Mouse (Mus musculus) C2C12 (cell line): ENCODE measurements around the gene Nit2. TPM values are rescaled to one million over a fixed set of nuclear protein-coding genes. Genes with fewer than 3 reads are reported as not detected.

ENCODE experiments used
- H3K27me3 ChIP-seq: one replicate; pipeline ENCODE4 v1.6.1; 2011; ENCODE audit not compliant: control insufficient read depth, insufficient read depth, insufficient read length
- H3K36me3 ChIP-seq: one replicate; pipeline ENCODE4 v1.6.1; 2011; ENCODE audit not compliant: control insufficient read depth, insufficient read depth
- H3K4me3 ChIP-seq: one replicate; pipeline ENCODE4 v1.5.1; 2011; ENCODE audit warnings: mild to moderate bottlenecking, control low read depth; ENCODE audit not compliant: poor library complexity, insufficient read depth, severe bottlenecking
- H3K79me2 ChIP-seq: one replicate; pipeline ENCODE4 v1.6.1; 2011; ENCODE audit not compliant: control insufficient read depth, insufficient read depth
- H3K79me3 ChIP-seq: one replicate; pipeline ENCODE4 v1.6.1; 2011; ENCODE audit warnings: low read depth, control low read depth
- H3ac ChIP-seq: one replicate; pipeline ENCODE3; 2011; ENCODE audit warnings: low read depth; ENCODE audit not compliant: control insufficient read depth, insufficient read length
- CEBPB ChIP-seq: IDR thresholded peaks from one replicate; pipeline ENCODE4 v1.6.1; 2011; ENCODE audit warnings: low read depth, mild to moderate bottlenecking, control low read depth, moderate library complexity
- CTCF ChIP-seq: IDR thresholded peaks from one replicate; pipeline ENCODE4 v1.5.1; 2011; ENCODE audit not compliant: control insufficient read depth, insufficient read depth, insufficient read length
- FOSL1 ChIP-seq: IDR thresholded peaks from one replicate; pipeline ENCODE4 v1.8.0; 2011; ENCODE audit warnings: mild to moderate bottlenecking, low read length; ENCODE audit not compliant: poor library complexity, insufficient read depth, severe bottlenecking
- MAX ChIP-seq: IDR thresholded peaks from one replicate; pipeline ENCODE4 v1.6.1; 2011; ENCODE audit warnings: mild to moderate bottlenecking, control low read depth
- MYOD1 ChIP-seq: IDR thresholded peaks from one replicate; pipeline ENCODE4 v1.6.1; 2011; ENCODE audit warnings: low read depth; ENCODE audit not compliant: control insufficient read depth, insufficient read length
- MYOG ChIP-seq: IDR thresholded peaks from one replicate; pipeline ENCODE4 v1.6.1; 2011; ENCODE audit not compliant: control insufficient read depth, insufficient read length; ENCODE audit errors: extremely low read depth
- USF1 ChIP-seq: IDR thresholded peaks from one replicate; pipeline ENCODE4 v1.6.1; 2011; ENCODE audit warnings: low read depth, mild to moderate bottlenecking, control low read depth, moderate library complexity
- polyA plus RNA-seq: library from polyadenylated mRNA; unstranded; fragments of >200 nt; fragmentation: generic; extraction: Trizol; gene quantifications from one replicate; pipeline ENCODE4 v1.2.1, GENCODE M21; 2012; ENCODE audit warnings: missing spikeins

The Nit2 gene
- polyA plus RNA-seq, 1 experiment: 24.1 TPM

DNA sequence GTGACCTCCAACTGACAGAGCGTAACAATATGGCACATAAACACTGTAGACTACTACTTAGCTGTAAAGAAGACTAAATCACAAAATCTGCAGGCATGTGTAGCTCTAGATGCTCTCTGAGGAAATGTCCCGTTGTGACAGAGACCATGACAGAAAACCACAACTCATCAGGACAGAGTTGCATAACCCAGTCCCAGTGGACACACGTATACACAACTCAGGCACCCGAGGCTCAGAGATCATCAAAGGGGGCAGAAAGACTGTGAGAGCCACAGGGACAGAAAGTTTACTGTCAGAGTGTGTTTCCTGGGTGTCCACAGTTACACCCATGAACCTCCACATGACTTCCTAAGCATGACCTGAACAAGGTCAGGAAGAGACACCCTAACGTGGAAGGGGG lies 29.4 kb upstream of the Nit2 start:
- H3K36me3 ChIP-seq: peaks cover 22% of the 10 kb centered on the region
- H3K79me3 ChIP-seq: no peaks in the 10 kb centered on the region

DNA sequence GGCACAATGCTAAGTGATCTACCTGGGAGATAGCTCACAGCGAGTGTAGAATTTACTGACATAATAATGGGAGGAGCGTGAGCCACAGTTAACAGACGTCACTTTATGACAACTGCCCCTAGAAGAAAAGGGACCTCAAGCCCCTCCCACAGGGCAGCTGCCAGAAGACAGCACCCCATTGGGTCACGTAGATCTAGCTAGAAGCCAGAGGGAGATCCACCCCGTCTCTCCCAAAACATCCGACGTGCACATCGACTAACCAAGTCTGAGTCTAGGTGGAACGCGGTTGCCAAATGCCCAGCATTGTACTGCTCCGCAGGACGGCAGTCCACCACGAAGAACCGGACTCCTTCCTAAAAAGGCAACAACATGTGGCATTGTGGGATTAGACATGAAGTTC lies 24.1 kb upstream of the Nit2 start:
- no peaks in the 10 kb centered on the region for H3K79me2 ChIP-seq
- H3ac ChIP-seq: no peak overlapping the region
- H3K27me3 ChIP-seq: no peaks in the 10 kb centered on the region
- no peaks in the 10 kb centered on the region for H3K79me3 ChIP-seq
- peaks cover 36% of the 10 kb centered on the region for H3K36me3 ChIP-seq
- no peak overlapping the region for H3K4me3 ChIP-seq
- no peak for TF ChIP-seq CEBPB
- TF ChIP-seq CTCF: no peak
- TF ChIP-seq USF1: no peak
- no peak for TF ChIP-seq MYOD1

More for the DNA sequence above, 29.4 kb upstream of the Nit2 start:
- H3ac ChIP-seq: no peak overlapping the region
- no peaks in the 10 kb centered on the region for H3K27me3 ChIP-seq
- no peaks in the 10 kb centered on the region for H3K79me2 ChIP-seq
- no peak overlapping the region for H3K4me3 ChIP-seq
- no peak for TF ChIP-seq MYOD1
- TF ChIP-seq CTCF: no peak

DNA sequence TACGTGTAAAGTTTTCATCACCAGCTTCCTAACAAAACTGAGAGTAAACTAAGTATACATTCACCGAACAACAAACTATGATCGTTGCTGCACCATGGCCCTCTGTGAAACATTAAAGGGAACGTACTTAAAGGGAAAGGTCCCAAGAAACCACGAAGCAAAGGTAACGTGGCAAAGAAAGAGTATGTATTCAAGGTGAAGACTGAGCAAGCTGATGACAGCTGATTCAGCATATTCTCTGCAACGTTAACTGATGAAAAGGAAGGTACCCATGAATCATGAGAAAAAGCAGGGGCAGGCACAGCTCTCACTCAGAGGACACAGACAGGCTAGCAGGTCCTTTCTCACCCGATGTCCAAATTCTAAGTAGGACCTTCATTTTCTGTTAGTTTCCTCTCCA lies 23.2 kb upstream of the Nit2 start:
- no peak overlapping the region for H3ac ChIP-seq
- TF ChIP-seq MYOG (no peak), CEBPB (no peak), FOSL1 (no peak)
- peaks cover 38% of the 10 kb centered on the region for H3K36me3 ChIP-seq
- H3K27me3 ChIP-seq: no peaks in the 10 kb centered on the region
- no peak overlapping the region for H3K4me3 ChIP-seq
- H3K79me3 ChIP-seq: no peaks in the 10 kb centered on the region
- H3K79me2 ChIP-seq: no peaks in the 10 kb centered on the region

DNA sequence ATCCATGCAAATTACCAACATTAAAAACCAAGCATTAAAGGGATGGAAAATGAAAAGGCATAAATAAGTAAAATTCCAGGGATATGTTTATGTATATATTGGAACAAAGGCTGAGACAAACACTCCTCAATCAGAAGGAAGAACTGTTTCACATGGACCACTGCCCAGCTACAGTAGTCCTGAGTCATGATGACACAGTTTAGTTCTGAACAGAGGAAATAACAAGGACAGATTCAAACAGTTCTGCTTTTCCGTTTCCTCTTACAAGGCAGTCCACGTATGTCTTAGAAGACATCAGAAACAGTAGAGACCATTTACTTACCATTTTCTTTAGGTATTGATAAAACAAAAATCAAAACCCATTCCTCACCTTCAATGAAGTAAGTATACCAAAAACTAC lies 22.4 kb upstream of the Nit2 start:
- H3K79me2 ChIP-seq: no peaks in the 10 kb centered on the region
- H3K79me3 ChIP-seq: no peaks in the 10 kb centered on the region
- TF ChIP-seq FOSL1 (no peak), MAX (no peak), CEBPB (no peak), MYOD1 (no peak), USF1 (no peak), MYOG (no peak), CTCF (no peak)
- H3ac ChIP-seq: no peak overlapping the region
- H3K4me3 ChIP-seq: no peak overlapping the region
- H3K36me3 ChIP-seq: peaks cover 41% of the 10 kb centered on the region
- H3K27me3 ChIP-seq: no peaks in the 10 kb centered on the region

DNA sequence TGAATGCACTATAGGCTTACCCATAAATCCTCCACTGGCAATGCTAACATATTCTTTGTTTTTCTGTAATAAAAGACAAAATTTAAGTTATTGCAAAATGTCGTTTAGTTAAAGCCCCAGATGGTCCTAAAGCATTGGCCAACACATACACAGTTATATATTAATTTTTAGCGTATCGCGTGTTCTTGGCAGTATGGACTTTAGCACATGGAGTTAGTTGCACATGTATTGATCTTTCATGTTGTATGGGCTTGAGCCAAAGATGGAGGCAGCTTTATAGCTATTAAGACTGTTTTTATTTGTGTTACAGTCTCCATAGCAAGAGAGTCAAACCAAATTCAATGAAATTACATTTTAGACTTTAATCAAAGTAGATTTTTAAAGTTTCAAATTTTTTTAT lies 19.5 kb upstream of the Nit2 start:
- no peaks in the 10 kb centered on the region for H3K79me3 ChIP-seq
- H3K4me3 ChIP-seq: no peak overlapping the region
- H3ac ChIP-seq: no peak overlapping the region
- H3K79me2 ChIP-seq: no peaks in the 10 kb centered on the region
- no peak for TF ChIP-seq USF1
- TF ChIP-seq CEBPB: no peak
- TF ChIP-seq CTCF: no peak
- no peak for TF ChIP-seq MYOD1
- TF ChIP-seq MAX: no peak
- no peak for TF ChIP-seq MYOG
- no peak for TF ChIP-seq FOSL1
- no peaks in the 10 kb centered on the region for H3K27me3 ChIP-seq
- H3K36me3 ChIP-seq: peaks cover 55% of the 10 kb centered on the region

DNA sequence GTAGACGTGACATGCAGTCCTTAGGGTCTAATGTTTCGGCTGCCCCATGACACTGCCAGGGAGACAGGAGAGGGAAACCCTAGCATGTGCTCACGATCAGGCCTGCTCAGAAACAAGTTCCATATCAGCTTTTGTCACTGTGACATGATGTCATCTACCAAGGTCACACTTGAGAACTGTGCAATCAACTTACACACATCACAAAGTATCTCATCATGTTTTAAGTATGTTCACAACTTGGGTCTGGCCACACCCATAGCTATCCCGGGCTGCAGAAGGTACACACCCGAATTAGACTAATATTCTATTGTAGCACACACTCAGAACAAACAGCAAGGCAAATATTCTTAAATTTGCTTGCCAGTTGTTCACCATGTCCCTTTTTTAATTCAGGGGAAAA lies 14.9 kb upstream of the Nit2 start:
- H3K4me3 ChIP-seq: no peak overlapping the region
- H3K79me2 ChIP-seq: no peaks in the 10 kb centered on the region
- TF ChIP-seq USF1 (no peak), CTCF (no peak), MYOG (no peak), MYOD1 (no peak), FOSL1 (no peak), CEBPB (no peak), MAX (no peak)
- H3K36me3 ChIP-seq: peaks cover 34% of the 10 kb centered on the region
- H3K27me3 ChIP-seq: no peaks in the 10 kb centered on the region
- H3ac ChIP-seq: no peak overlapping the region
- H3K79me3 ChIP-seq: no peaks in the 10 kb centered on the region
